Mouse (Mus musculus): ENCODE results near the gene Galnt18.

Galnt18 gene

GRCm38 (mm10) chr7:111771251-111771801 is 8.5 kb downstream of the Galnt18 start:
- DNase-seq, result peak; percentile 79 to 88

GRCm38 (mm10) chr7:111770585-111770984 is 9.2 kb downstream of the Galnt18 start:
- no peak for DNase-seq

- no peak for DNase-seq
Measured at GRCm38 (mm10) chr7:111766145-111766767, 13.5 kb downstream of the Galnt18 start.

GRCm38 (mm10) chr7:111762754-111763153 is 17.0 kb downstream of the Galnt18 start:
- DNase-seq, result no peak

- no peak for DNase-seq
Measured at GRCm38 (mm10) chr7:111748571-111749071, 31.2 kb downstream of the Galnt18 start.

- DNase-seq, result no peak
Measured at GRCm38 (mm10) chr7:111744770-111745169, 35.0 kb downstream of the Galnt18 start.

GRCm38 (mm10) chr7:111741595-111741994 is 38.2 kb downstream of the Galnt18 start:
- peak in 1 of 2 experiments; percentile 29 for DNase-seq

- no peak for DNase-seq
Measured at GRCm38 (mm10) chr7:111740091-111740490, 39.7 kb downstream of the Galnt18 start.

GRCm38 (mm10) chr7:111739371-111739765 is 40.4 kb downstream of the Galnt18 start:
- DNase-seq, result peak; percentile 31 to 40

GRCm38 (mm10) chr7:111738456-111739370 is 41.1 kb downstream of the Galnt18 start:
- no peak for DNase-seq

- no peak for DNase-seq
Measured at GRCm38 (mm10) chr7:111737426-111737825, 42.4 kb downstream of the Galnt18 start.

GRCm38 (mm10) chr7:111736365-111736764 is 43.4 kb downstream of the Galnt18 start:
- no peak for DNase-seq

GRCm38 (mm10) chr7:111730346-111731269 is 49.2 kb downstream of the Galnt18 start:
- DNase-seq, result peak; percentile 76 to 83

- peak in 1 of 2 experiments; percentile 30 for DNase-seq
Measured at GRCm38 (mm10) chr7:111726928-111727327, 52.8 kb downstream of the Galnt18 start.

- no peak for DNase-seq
Measured at GRCm38 (mm10) chr7:111724730-111725129, 55.0 kb downstream of the Galnt18 start.

GRCm38 (mm10) chr7:111724004-111724403 is 55.8 kb downstream of the Galnt18 start:
- no peak for DNase-seq

GRCm38 (mm10) chr7:111721308-111721698 is 58.5 kb downstream of the Galnt18 start:
- no peak for DNase-seq

GRCm38 (mm10) chr7:111720511-111721307 is 59.1 kb downstream of the Galnt18 start:
- DNase-seq, result no peak

- peak in 1 of 2 experiments; percentile 26 for DNase-seq
Measured at GRCm38 (mm10) chr7:111718900-111719299, 60.9 kb downstream of the Galnt18 start.

GRCm38 (mm10) chr7:111714639-111715360 is 65.0 kb downstream of the Galnt18 start:
- no peak for DNase-seq

Measured in kidney, adult 8-10 months (tissue).